In genomic region chr10:115296401-115296935, GRCm38 (mm10) we compare ENCODE assay signal across 16 mouse cellular contexts. TPM values are rescaled to one million over a fixed set of nuclear protein-coding genes. Genes with fewer than 3 reads are reported as not detected.
DNase-seq lines count a peak whose midpoint lies in the region; ATAC-seq and TF ChIP-seq lines count a peak whose summit lies in the region.
"Had no signal": no experiment of that assay in that cellular context is flagged by ENCODE, and none has a peak within 500 bp of the region (broad histone marks: within the 10 kb centered on the region; RNA-seq: fewer than 3 reads in every experiment).

No protein-coding gene starts in this region.

- no peak for TF ChIP-seq EP300 in liver, postnatal 0 days (IDR thresholded peaks at IDR 0.05; ENCODE audit: low read depth)

- no peaks in the 10 kb centered on the region for H3K27me3 ChIP-seq in liver, postnatal 0 days (ENCODE audit: insufficient read depth, low read length)
- H3K27me3 ChIP-seq: embryonic facial prominence, embryonic 15.5 days; heart, embryonic 15.5 days; neural tube, embryonic 15.5 days had no signal

- no peak overlapping the region for H3K4me3 ChIP-seq in layer of hippocampus, adult 2 months
- no peak overlapping the region for H3K4me3 ChIP-seq in liver, postnatal 0 days (ENCODE audit: low read depth, low read length)
- H3K4me3 ChIP-seq: embryonic facial prominence, embryonic 15.5 days; heart, embryonic 15.5 days; neural tube, embryonic 15.5 days had no signal

- peak; percentile 68 for ATAC-seq in liver, postnatal 0 days
- ATAC-seq in granulocyte monocyte progenitor cell, adult 5-6 weeks (replicated peaks; ENCODE audit: poor library complexity, severe bottlenecking) = no peak

- H3K36me3 ChIP-seq in liver, postnatal 0 days (replicated peaks; ENCODE audit: insufficient read depth, low read length) = peaks cover 52% of the 10 kb centered on the region

- TF ChIP-seq CTCF in layer of hippocampus, adult 2 months (conservative IDR thresholded peaks at IDR 0.05) = peak; percentile 24
- TF ChIP-seq CTCF in liver, postnatal 0 days (IDR thresholded peaks at IDR 0.05; ENCODE audit: low read depth) = peak; percentile 52

- no peak overlapping the region for H3K27ac ChIP-seq in layer of hippocampus, adult 2 months
- H3K27ac ChIP-seq in liver, postnatal 0 days (ENCODE audit: low read depth) = peak overlapping the region; percentile 37
- H3K27ac ChIP-seq: embryonic facial prominence, embryonic 15.5 days; heart, embryonic 15.5 days; neural tube, embryonic 15.5 days had no signal

- H3K9ac ChIP-seq in liver, postnatal 0 days (replicated peaks) = no peak overlapping the region
- H3K9ac ChIP-seq: embryonic facial prominence, embryonic 15.5 days; heart, embryonic 15.5 days; neural tube, embryonic 15.5 days had no signal

- H3K9me3 ChIP-seq in liver, postnatal 0 days (ENCODE audit: low read length) = no peaks in the 10 kb centered on the region
- H3K9me3 ChIP-seq: embryonic facial prominence, embryonic 15.5 days; heart, embryonic 15.5 days; neural tube, embryonic 15.5 days had no signal

- H3K4me2 ChIP-seq in liver, postnatal 0 days (ENCODE audit: low read depth, low read length) = no peak overlapping the region
- H3K4me2 ChIP-seq: embryonic facial prominence, embryonic 15.5 days; heart, embryonic 15.5 days; neural tube, embryonic 15.5 days had no signal

- 0 out of 2 replicates have a peak, but pooled peaks cover 2% of the 10 kb centered on the region for H3K4me1 ChIP-seq in liver, postnatal 0 days (ENCODE audit: insufficient read depth)
- H3K4me1 ChIP-seq: embryonic facial prominence, embryonic 15.5 days; heart, embryonic 15.5 days; neural tube, embryonic 15.5 days had no signal

- WGBS in liver, postnatal 0 days (ENCODE audit: insufficient replicate concordance) = 74% methylated on average over 9 of the region's 9 CpGs

- peak; percentile 17 for DNase-seq in embryo, embryonic 11 days
- DNase-seq in embryo, embryonic 10 days (ENCODE audit: low spot score) = no peak
- DNase-seq in layer of hippocampus, adult 2 months (ENCODE audit: low spot score in 2 of 2) = no peak
- no peak for DNase-seq in layer of hippocampus, postnatal 25 days (ENCODE audit: extremely low spot score in 1 of 2, low spot score in 1 of 2)
- DNase-seq in ZHBTc4 (ENCODE audit: low read depth, low spot score) = peak; percentile 46
- DNase-seq in liver, postnatal 0 days = peak; percentile 40
- DNase-seq in right cerebral cortex, postnatal 4 days = no peak
- DNase-seq: adrenal gland, postnatal 14 days; B cell, adult 2 months; cerebellum, adult 18-20 months; left cerebral cortex, postnatal 4 days; right cerebral cortex, postnatal 25 days had no signal

RNA-seq across cellular contexts. Expression of gene Rab21, which starts 18.9 kb away (rescaled TPM):
- total RNA-seq in layer of hippocampus, adult 2 months (2021) = 10 to 100 TPM; 55.2 to 57.2 TPM
- 10 to 100 TPM; 53.9 to 54.2 TPM for total RNA-seq in layer of hippocampus, postnatal 25 days (2021)
- 5.8 and 10.0 TPM in 2 replicates for polyA plus RNA-seq in liver, postnatal 0 days (2015; fragmentation: Nextera tagmentation; extraction: Ambion mirVana)
- total RNA-seq in granulocyte monocyte progenitor cell, adult 5-6 weeks (2014; fragmentation: Nextera tagmentation) = 60.9 and 70.6 TPM in 2 replicates
- 42.5 and 47.1 TPM in 2 replicates for total RNA-seq in granulocyte monocyte progenitor cell, adult 5-6 weeks (2017)

RNA-seq across cellular contexts. Expression of gene Tbc1d15, which starts 45.2 kb away (rescaled TPM):
- 10 to 100 TPM; 59.2 to 67.2 TPM for total RNA-seq in layer of hippocampus, adult 2 months (2021)
- 10 to 100 TPM; 58.1 to 65.3 TPM for total RNA-seq in layer of hippocampus, postnatal 25 days (2021)
- polyA plus RNA-seq in liver, postnatal 0 days (2015; fragmentation: Nextera tagmentation; extraction: Ambion mirVana) = 36.7 and 38.5 TPM in 2 replicates
- total RNA-seq in granulocyte monocyte progenitor cell, adult 5-6 weeks (2014; fragmentation: Nextera tagmentation) = 64.0 and 82.8 TPM in 2 replicates
- 52.2 and 55.0 TPM in 2 replicates for total RNA-seq in granulocyte monocyte progenitor cell, adult 5-6 weeks (2017)

Comparison
In these comparisons a context has a peak if more than half of its experiments do, and no peak if none do; other contexts are left out.
1. DNase-seq: peak in embryo, embryonic 11 days (single experiment), ZHBTc4 (single experiment) and liver, postnatal 0 days (single experiment); none in embryo, embryonic 10 days (single experiment), layer of hippocampus, adult 2 months (0 of 2), layer of hippocampus, postnatal 25 days (0 of 2) and right cerebral cortex, postnatal 4 days (single experiment).